Mouse (Mus musculus) limb, embryonic 14.5 days (tissue): ENCODE data around the gene Hadhb. TPM values are rescaled to one million over a fixed set of nuclear protein-coding genes. Genes with fewer than 3 reads are reported as not detected.

Experiments
- ATAC-seq: fragments of 200-750 bp; cut with Nextera tagmentation; 2 replicates; pipeline ENCODE4 v1.8.0; 2017; ENCODE audit warnings: low read depth, moderate number of reproducible peaks, moderate TSS enrichment; ENCODE audit not compliant: low FRiP score
- DNase-seq: peaks from one replicate; pipeline ENCODE4 v3.0.0-alpha.2; 2015; ENCODE audit warnings: low spot score
- H3K27ac ChIP-seq: fragments of 300-500 bp; sonication (generic); replicated peaks from 2 replicates; pipeline ENCODE4 v1.5.1; 2014; ENCODE audit warnings: low read depth, mild to moderate bottlenecking, low read length, moderate library complexity, mixed read lengths
- H3K27me3 ChIP-seq: fragments of 300-500 bp; sonication (generic); 2 replicates; pipeline ENCODE4 v1.6.1; 2014; ENCODE audit warnings: low read length, mixed read lengths; ENCODE audit not compliant: control insufficient read depth, insufficient read depth
- H3K36me3 ChIP-seq: fragments of 300-500 bp; sonication (generic); 2 replicates; pipeline ENCODE4 v1.6.1; 2014; ENCODE audit warnings: mild to moderate bottlenecking, low read length, moderate library complexity, mixed read lengths; ENCODE audit not compliant: control insufficient read depth, insufficient read depth
- H3K4me1 ChIP-seq: fragments of 300-500 bp; sonication (generic); 2 replicates; pipeline ENCODE4 v1.6.1; 2014; ENCODE audit warnings: antibody characterized with exemption, low read length, mixed read lengths; ENCODE audit not compliant: control insufficient read depth, insufficient read depth
- H3K4me2 ChIP-seq: fragments of 300-500 bp; sonication (generic); replicated peaks from 2 replicates; pipeline ENCODE4 v1.6.1; 2014; ENCODE audit warnings: low read depth, mild to moderate bottlenecking, low read length, moderate library complexity; ENCODE audit not compliant: severe bottlenecking
- H3K4me3 ChIP-seq: fragments of 300-500 bp; sonication (generic); replicated peaks from 2 replicates; pipeline ENCODE4 v1.5.1; 2014; ENCODE audit warnings: low read length
- H3K9ac ChIP-seq: fragments of 300-500 bp; sonication (generic); 2 replicates; pipeline ENCODE4 v1.6.1; 2014; ENCODE audit warnings: mild to moderate bottlenecking, low read depth, low read length, moderate library complexity; ENCODE audit not compliant: severe bottlenecking
- H3K9me3 ChIP-seq: fragments of 300-500 bp; sonication (generic); 2 replicates; pipeline ENCODE4 v1.6.1; 2016; ENCODE audit warnings: low read length; ENCODE audit not compliant: control insufficient read depth
- POLR2A ChIP-seq: fragments of 200-500 bp; IDR thresholded peaks from 2 replicates; pipeline ENCODE4 v1.8.0; 2012; ENCODE audit warnings: inconsistent platforms, mild to moderate bottlenecking, moderate library complexity, borderline replicate concordance; ENCODE audit not compliant: insufficient read depth, insufficient read length; ENCODE audit errors: extremely low read depth
- WGBS: fragments of 180-500 bp; shearing (Covaris S2); extraction: QIAGEN DNeasy Blood & Tissue Kit; methylation state at CpG from one replicate; pipeline ENCODE4 v1.1.7; 2014; 5-methylcytosine and 5-hydroxymethylcytosine counted together
- polyA plus RNA-seq, 2 experiments: library from polyadenylated mRNA; depleted of rRNA in 1 of 2; stranded (reverse) in 1 of 2; unstranded in 1 of 2; fragments of >200 nt; fragmentation: Nextera tagmentation in 1 of 2; extraction: Ambion mirVana in 1 of 2; gene quantifications; 2 replicates each; pipeline versions ENCODE4 v1.2.1 to v1.2.3; 2012 to 2014

Hadhb gene
- polyA plus RNA-seq, 2 experiments = 74.3 to 128 TPM

DNA sequence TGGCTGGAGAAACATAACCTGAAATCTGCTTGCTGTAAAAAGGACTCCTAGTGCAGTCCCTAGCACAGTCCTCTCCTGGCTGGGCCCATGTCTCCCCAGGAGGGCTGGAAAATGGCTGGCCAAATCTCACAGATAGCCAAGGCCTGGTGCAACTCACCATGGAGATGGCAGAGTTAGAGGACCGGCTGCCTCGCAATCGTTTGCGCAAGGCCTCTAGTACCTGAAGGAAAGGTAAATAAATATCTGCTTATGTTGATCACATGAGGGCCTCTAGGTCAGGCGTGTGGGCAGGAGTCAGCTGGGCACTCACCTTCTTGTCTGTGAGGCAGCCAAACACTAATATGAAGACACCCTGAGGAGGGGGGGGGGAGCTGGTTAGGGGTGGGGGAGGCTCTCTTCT, 40.3 kb downstream of the Hadhb start:
- no peak for ATAC-seq
- no peaks in the 10 kb centered on the region for H3K27me3 ChIP-seq

GRCm38 (mm10) chr5:30198257-30198656, 43.2 kb downstream of the Hadhb start:
- no peak for TF ChIP-seq POLR2A
- Histone ChIP-seq H3K27ac (no peak overlapping the region), H3K4me3 (no peak overlapping the region), H3K36me3 (no peaks in the 10 kb centered on the region), H3K4me2 (no peak overlapping the region), H3K9ac (no peak overlapping the region), H3K27me3 (no peaks in the 10 kb centered on the region), H3K4me1 (no peaks in the 10 kb centered on the region), H3K9me3 (no peaks in the 10 kb centered on the region)
- WGBS = 63% methylated on average over 7 of the region's 7 CpGs
- no peak for ATAC-seq
- DNase-seq = no peak

More for the DNA sequence above, 40.3 kb downstream of the Hadhb start:
- Histone ChIP-seq H3K9ac (no peak overlapping the region), H3K36me3 (no peaks in the 10 kb centered on the region), H3K4me2 (no peak overlapping the region), H3K4me1 (no peaks in the 10 kb centered on the region), H3K4me3 (no peak overlapping the region), H3K27ac (no peak overlapping the region), H3K9me3 (no peaks in the 10 kb centered on the region)
- no peak for TF ChIP-seq POLR2A
- no peak for DNase-seq
- WGBS = 94% methylated on average over 5 of the region's 5 CpGs

- no peak overlapping the region for H3K9ac ChIP-seq
- no peak for ATAC-seq
- DNase-seq = peak; percentile 52
- H3K4me1 ChIP-seq = no peaks in the 10 kb centered on the region
- no peaks in the 10 kb centered on the region for H3K9me3 ChIP-seq
- TF ChIP-seq POLR2A = no peak
- no peaks in the 10 kb centered on the region for H3K27me3 ChIP-seq
- H3K27ac ChIP-seq = no peak overlapping the region
- no peak overlapping the region for H3K4me2 ChIP-seq
- H3K36me3 ChIP-seq = no peaks in the 10 kb centered on the region
- WGBS = 44% methylated on average over 5 of the region's 5 CpGs
- H3K4me3 ChIP-seq = no peak overlapping the region
Measured at GRCm38 (mm10) chr5:30201521-30201920, 46.5 kb downstream of the Hadhb start.

GRCm38 (mm10) chr5:30202221-30202620, 47.2 kb downstream of the Hadhb start:
- Histone ChIP-seq H3K9ac (no peak overlapping the region), H3K4me2 (no peak overlapping the region), H3K27ac (no peak overlapping the region), H3K4me3 (no peak overlapping the region), H3K36me3 (no peaks in the 10 kb centered on the region), H3K4me1 (no peaks in the 10 kb centered on the region), H3K9me3 (no peaks in the 10 kb centered on the region), H3K27me3 (no peaks in the 10 kb centered on the region)
- ATAC-seq (no peak), DNase-seq (no peak)
- 81% methylated on average over 7 of the region's 7 CpGs for WGBS
- TF ChIP-seq POLR2A = no peak

- no peak for DNase-seq
- Histone ChIP-seq H3K9me3 (no peaks in the 10 kb centered on the region), H3K4me2 (no peak overlapping the region), H3K4me1 (no peaks in the 10 kb centered on the region), H3K36me3 (no peaks in the 10 kb centered on the region), H3K27me3 (no peaks in the 10 kb centered on the region), H3K27ac (no peak overlapping the region), H3K4me3 (no peak overlapping the region), H3K9ac (no peak overlapping the region)
- 77% methylated on average over 10 of the region's 10 CpGs for WGBS
- TF ChIP-seq POLR2A = no peak
- ATAC-seq = no peak
Measured at GRCm38 (mm10) chr5:30203216-30203885, 48.3 kb downstream of the Hadhb start.
